Mouse (Mus musculus) fat pad, adult 2 months (tissue): ENCODE measurements around the gene Arhgef3.

ENCODE experiments used
- DNase-seq: peaks from one replicate; pipeline ENCODE4 v3.0.0-alpha.2; 2011; ENCODE audit warnings: low read depth, low spot score; ENCODE audit errors: extremely low read depth

Arhgef3 gene

DNA sequence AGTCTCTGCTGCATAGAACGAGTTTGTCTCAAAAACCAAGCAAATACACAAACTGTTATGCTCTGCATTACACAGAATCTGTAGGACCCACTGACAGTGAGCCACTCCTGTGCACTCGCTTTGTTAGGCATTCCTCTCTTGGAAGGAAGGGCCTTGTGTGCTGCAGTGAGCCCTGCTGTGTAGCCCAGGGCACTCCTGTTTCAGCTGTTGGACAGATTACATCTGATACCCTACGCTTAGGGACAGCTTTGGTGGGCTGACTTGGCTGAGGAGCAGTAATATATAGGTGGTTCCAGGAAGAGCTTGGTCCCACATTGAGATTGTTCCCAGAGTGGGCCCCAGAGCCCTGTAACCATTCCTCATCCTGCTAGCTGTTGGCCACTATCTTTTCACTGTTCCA, 43.4 kb downstream of the Arhgef3 start:
- no peak for DNase-seq

DNA sequence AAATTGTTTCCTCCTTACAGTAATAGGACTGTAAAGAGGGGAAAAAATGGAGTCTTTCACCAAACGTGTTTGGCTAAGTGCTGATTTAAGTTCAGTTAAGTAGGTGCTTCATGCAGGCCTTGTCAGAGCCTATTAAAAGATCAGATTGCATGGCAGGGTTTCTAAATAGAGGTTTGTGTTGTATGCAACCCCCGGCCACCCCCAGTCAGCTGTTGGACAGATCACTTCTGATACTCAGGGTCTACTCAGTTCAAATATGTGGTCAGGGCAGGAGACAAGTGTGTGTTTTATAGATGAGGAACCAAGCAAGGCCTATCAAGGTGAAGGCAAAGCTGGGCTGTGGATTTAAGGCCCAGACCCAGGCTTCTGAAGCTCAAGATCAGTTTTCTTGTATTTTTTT, 44.1 kb downstream of the Arhgef3 start:
- no peak for DNase-seq

DNA sequence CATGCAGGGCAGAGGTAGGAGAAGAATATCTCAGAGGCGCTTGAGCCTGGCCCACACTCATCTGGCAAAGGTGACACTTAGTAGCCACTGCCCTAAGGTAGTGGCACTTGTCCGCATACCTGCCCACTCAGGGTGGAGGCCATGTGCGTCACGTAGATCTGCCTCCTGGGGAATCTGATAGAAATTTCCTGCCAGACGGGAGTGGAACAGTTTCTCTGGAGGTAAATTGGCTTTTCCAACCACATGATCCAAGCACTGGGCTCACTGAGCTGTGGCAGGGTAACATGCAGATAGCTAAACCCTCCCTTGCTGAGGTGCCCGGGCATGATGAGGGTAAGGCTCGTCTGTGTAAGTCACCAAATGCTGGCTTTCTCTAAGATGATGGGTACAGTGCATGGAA, 46.1 kb downstream of the Arhgef3 start:
- no peak for DNase-seq

DNA sequence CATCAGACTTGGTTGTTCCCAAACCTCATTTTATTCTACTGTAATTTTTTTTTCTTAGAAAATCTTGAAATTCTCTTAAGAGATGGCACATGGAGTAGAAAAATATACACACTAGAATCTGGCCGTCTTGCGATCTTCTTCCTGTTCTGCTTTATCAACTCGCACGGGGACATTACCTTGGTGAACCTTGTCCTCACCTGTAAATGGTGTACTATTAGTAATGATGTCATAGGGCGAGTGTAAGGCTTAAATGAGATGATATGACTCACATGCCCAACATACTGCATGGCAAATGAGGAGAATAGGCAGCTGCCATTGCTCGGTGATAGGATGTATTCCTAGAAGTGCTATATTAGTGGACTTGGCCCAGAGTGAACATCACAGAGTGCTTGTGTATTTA, 49.9 kb downstream of the Arhgef3 start:
- DNase-seq = no peak

DNA sequence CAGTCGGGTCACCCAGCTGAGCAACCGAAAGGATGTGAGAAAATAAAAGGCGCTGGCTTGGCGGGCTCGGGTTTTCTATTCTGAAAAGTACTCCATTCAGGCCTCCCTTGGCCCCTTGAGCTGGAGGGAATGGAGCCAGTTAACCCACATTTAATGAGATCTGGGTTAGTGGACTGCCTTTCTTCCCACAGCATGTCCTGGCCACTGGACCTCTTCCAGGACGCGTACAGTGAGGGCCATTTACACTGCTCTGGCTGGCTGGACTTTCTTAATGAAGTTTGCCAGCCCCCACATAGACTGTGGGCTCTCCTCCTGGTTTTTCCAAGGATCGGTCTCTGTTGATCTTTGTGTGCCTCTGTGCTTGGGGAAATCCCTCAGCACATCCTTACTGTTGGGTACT, 52.1 kb downstream of the Arhgef3 start:
- no peak for DNase-seq

DNA sequence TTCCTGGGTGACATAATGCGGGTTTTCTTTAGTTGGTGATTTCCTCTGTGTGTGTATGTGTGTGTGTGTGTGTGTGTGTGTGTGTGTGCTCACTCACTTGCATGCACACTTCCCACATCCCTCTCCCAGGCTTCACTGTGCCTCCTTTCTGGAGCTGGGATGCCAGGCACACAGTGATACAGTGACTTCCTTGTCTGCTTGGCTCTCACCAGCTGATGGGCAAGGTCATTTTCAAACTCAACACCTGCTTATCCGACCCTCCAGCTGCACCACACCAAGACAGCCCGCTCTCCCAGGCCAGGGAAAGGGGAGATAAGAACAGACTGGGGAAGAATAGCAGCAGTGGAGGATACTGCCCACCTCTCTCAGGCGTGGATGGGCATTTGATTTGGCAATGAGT, 52.5 kb downstream of the Arhgef3 start:
- DNase-seq = no peak

DNA sequence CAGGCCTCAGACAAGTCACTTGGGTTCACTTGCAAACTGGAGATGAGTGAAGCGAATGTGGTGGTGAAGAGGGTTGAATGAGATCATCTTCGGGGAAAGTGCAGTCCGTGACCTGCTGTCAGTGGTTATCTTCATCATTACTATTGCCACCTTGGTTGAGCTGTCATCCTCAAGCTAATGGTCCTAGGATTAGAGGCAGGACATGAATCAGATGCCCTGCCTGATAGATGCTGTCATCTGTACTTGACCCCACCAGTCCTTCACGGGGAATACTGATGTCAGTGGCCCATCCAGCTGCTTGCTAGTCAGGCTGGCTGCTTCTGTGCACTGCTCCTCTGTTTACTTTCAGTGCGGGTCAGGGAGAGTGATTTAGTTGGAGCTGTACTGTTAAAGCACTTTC, 53.7 kb downstream of the Arhgef3 start:
- DNase-seq = no peak

DNA sequence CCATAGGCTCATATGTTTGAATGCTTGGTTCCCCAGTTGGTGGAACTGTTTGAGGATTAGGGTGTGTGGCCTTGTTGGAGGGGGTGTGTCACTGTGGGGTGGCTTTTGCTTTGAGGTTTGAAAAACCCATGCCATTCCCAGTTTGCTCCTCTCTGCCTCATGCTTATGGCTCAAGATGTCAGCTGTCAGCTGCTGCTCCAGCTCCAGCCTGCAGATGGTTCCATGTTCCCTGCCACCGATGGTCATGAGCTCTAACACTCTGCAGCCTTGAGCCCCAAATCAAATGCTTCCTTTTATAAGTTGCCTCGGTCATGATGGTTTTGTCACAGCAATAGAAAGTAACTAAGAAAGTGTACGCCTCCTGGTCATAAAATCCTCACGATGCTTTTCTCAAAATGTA, 54.6 kb downstream of the Arhgef3 start:
- no peak for DNase-seq

DNA sequence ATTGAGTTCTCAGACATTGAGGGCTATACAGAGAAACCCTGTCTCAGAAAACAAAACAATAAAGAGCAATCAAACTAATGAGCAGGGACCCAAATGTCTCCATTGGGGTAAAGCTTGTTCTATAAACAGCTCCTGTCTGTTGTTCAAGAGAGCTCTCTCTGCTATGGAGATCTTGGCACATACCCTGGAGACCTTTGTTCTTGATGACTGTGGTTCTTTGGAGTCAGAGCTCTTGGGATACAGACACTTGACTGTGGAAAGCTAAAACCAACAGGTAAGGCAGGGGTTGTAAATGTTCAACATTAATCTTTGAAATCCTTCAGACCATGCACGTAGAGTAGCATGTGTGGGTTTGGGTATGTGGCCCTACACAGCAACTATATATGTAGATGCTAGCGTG, 55.7 kb downstream of the Arhgef3 start:
- DNase-seq = no peak

DNA sequence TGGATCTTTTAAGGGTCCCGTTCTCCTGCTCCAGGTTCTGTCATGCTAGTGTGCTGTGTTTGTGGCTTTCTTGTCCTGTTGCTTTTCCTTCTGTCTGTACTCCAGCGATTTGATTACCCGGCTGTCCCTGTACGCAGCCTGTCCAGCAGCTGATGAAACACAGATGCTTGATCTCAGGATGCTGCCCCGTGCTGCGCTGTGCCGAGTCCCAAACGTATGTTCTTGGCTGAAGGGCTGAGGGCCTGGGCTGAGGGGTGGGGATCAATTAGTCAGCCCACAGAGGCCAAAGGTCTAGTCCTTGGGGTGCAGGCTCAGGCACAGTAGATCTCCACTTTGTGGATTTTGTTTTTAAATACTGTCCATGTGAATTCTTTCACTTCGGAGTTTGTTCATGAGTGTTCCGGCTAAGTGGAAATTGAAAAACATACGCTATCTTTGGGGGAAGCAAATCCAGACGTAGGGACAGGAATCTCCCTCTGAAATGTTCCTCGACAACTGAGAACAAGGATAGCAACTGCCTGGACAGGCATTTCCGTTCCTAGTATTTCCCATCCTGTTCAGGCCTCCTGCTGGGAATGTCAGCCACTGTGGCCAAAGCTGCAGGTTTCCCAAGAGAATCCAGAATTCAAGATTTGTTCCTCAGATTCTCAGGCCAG, 56.6 kb downstream of the Arhgef3 start:
- no peak for DNase-seq

DNA sequence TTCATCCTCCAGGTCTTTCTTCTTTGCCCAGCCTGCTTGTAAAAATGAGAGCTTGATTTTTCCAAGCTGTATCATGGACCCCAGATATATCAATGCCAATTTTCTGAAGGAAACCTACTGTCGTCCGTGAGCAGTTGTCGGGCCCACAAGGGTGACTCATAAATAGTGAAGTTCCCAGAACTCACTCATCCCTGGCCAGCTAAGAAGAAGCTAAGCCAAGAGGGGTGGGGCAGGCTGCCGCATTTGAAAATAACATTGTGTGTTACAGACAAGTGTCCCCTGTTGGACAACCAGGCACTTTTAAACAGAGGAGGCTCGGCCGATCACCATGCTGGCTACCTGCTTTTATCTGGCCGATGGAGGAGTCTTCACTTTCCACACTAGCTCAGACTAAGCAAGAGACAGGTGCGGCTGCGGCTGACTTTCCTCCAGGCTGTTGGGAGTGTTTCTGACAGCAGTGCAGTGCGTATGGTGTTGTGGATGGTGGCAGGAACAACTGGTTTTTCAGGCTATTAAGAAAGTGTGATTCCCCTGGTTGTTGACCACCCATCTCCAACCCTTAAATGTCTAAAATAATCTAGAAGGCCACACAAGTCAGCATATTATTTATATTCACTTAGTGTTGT, 58.6 kb downstream of the Arhgef3 start:
- no peak for DNase-seq

DNA sequence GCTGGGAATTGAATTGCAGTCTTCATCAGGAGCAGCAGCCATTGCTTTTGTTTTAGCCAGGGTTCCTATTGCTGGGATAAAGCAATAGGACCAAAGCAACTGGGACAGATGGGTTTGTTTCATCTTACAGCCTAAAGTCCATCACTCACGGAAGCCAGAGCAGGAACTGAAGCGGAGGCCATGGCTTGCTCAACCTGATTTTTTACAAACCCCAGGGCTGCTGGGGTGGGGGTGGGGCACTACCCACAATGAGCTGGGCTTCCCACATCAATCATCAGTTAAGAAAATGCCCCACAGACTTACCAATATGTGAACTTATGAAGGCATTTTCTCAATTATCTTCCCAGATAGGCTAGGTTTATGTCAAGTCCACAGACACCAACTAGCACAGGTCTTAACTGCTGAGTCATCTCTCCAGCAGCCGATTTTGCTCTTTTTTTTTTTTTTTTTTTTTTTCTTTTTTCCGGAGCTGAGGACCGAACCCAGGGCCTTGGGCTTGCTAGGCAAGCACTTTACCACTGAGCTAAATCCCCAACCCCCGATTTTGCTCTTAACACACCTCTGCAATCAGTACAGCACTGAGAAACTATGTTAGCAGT, 59.6 kb downstream of the Arhgef3 start:
- DNase-seq = no peak

DNA sequence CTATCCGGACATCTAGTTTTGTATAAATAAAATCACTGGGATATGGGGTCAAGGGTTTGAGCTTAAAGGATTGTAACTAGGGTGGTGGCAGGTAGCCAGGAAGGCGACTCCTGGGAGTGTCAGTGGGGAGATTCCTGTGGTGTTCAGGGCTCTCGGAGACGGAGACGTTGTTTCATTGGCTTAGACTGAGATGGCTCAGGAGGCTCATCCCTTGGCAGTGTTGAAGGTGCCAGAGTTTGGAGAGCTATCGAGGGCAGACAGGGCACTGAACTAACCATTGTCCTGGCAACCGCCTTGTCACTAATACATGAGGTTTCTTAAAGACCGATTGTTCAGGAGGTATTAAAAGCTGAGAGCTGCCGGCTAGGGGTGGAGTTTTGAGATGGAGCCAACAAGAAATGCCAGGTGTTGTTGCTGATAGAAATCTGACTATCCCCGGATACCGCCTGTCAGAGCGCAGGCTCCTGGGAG, 60.2 kb downstream of the Arhgef3 start:
- DNase-seq = peak; percentile 94

DNA sequence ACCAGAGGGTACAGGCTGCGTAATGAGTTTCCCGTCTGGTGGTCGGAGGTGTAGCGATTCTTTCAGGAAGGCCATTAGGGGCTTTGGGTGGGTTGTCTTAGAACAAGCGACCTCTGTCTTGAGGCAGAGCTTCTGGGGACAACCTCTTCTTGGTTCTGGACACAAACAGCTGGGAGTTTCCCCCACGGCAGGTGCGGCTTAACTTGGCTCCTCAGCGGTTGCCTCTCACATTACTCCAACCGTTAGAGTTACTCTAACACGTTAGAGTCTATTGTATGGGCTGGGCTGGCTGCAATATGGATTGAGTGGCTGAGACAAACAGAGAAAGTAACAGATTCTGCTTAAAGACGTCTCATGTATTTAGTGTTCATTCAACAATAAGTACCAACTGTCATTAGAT, 60.6 kb downstream of the Arhgef3 start:
- DNase-seq = no peak

DNA sequence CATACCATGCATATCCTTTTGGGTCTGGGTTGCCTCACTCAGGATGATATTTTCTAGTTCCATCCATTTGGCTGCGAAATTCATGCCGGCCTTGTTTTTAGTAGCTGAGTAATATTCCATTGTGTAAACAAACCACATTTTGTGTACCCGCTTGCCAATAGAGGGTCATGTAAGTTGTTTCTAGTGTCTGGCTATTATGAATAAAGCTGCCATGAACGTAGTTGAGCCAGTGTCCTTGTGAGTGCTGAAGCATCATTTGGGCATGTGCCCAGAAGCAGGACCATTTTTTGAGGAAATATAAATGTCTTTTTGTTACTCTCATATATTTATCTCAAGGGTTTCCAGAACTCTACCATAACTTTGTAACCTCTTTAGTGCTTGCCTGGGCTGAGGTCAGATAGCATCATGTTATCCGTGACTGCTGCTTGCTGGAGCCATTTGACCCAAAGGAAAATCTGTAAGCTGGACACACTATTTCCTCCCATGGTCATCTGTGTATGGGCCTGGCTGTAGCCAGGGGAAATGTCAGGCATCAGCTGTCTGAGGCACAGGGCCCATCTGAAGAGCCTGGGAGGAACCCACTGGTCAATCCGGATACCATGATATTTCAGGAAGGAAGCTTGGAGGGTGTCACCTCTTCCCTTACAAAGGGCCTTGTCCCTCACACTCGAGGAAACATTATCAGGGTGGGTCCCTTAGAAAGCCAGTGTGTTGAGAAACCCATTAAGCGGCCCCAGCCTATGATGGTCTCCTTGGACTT, 63.3 kb downstream of the Arhgef3 start:
- no peak for DNase-seq

DNA sequence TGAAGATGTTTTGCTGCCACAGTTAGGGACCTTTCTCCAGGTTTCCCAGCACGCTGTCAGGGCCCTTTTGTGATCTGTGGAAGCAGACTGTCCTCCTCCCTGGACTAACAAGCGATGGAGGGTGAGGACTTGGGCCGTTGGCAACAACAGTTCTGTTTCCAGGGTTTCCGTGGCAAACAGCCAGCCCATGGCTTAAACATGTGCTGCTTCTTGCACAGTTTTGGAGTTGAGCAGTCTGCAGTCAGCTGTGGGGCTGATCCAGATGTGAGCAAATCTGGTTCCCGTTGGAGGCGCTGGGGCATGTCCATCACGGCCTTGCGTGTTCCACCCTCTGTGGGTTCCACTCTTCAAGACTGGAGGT, 63.8 kb downstream of the Arhgef3 start:
- DNase-seq = no peak

DNA sequence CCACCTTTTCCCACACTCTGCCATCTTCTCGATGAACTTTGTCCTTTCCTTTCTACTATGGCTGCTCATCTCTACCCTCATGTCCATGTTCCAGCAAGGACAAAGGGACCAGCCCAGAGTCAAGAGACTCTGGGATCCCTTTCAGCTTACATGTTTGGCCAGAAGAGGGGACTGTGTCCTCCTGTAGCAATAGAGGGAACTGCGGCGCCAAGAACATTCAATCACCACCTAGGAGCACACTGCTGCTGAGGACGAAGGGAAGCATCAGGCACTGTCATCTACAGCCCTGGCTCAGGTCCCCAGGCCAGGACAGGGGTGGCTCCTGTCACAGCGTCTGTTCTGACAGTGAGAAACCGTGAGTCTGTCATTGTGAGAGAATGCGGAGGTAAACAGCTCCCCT, 65.1 kb downstream of the Arhgef3 start:
- DNase-seq = no peak

DNA sequence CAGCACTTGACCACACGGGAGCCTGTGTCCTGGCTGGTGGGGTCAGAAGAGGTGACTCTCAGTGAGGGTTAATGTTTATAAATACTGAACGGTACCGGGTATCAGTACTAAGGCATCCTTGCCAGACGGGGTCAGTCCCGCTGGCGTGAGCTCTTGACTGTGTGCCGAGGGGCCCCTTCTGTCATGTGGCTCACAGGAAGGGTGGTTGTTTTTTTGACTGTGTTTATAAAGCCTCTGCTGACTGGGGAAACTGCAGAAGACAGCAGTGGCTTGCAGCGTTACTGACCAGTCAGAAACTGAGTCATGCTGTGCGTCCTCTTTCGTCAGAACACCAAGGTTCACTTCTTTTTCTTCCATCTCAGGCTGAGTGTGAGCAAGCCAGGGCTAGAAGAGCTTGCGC, 67.4 kb downstream of the Arhgef3 start:
- DNase-seq = no peak

DNA sequence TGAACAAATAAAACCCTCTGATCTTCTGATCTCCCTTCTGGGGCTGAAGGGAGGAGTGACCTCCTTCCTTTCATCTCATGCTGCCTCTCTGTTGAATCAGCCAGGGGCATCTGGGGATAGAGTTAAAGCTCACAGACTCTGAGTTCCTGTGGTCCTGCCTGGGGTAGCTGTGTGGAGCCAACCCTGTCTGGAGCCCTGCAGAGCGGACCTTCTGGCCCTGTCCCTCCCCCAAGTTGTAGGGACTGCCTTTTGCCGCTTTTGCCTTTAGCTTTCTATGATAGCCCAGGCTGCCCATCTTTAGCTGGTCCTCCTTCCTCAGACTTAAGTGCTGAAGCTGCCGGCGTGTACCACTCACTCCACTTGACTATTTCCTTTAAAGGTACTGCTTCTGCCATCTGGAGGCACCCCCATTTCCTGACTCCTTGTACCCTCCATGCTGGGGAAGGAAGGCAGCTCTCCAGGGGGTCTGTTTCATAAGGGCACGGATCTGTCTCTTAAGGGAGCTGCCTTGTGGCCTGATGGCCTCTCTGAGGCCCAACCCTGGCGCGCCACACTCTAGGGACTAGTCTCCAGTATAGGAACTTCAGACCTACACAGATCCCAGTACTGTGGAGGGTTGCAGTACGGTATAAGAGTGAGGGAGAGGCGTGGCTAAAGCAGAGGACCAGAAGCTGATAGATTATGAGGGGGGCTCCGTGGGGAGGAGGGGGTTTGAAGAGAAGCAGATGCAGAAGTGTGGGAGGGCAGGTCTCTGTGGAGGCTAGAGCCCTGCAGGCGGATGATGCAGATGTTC, 68.1 kb downstream of the Arhgef3 start:
- no peak for DNase-seq

DNA sequence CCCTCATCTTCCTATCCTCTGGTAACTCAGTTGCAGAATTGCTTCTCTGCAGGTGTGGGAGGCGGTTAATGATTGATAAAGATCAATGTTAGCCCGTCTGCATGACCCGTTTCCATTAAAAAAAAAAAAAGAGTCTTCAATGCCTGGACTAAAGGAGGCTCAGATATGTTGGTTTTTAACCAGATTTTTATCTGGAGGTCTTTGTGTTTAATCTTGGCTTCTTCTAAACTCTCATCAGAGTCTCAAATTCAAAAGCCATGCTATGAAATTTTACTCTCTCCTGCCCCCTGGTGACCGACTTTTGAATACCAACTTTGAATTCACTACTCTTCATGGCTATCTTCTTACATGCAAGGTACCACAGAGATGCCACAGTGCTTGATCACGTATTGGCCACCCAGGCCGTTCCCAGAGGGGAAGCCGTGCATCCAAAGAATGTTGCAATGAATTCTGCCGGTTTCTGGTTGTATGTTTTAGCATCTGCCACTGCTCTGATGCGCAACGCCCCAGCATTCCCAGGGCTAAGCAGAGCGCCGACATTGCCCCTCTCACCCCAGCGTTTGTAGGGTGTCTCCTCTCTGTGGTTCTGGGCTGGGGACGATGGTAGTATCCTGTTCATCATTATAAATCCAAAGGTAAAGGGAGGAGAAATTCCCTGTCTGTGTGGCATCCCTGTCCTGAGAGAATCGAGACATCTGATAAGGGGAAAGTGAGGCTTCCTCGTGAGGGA, 69.0 kb downstream of the Arhgef3 start:
- no peak for DNase-seq

DNA sequence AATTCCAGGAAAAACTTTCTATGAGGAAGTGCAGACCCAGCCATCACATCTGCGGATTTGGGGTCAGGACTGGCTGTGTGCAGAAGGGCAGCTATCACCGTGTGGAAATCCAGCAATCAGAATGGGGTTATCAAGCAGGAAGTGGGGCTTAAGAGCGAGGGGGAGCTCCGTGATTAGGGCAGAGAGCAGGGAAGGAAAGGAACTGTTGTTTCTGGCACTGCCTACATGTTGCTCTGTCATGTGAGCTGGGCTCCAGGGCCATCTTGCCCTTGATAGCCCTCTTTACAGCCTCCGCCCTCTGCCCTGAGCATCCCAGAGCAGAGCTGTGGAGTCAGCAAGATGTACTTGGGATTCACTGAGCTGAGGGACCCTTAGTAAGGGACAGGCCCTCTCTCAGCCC, 71.2 kb downstream of the Arhgef3 start:
- DNase-seq = no peak
